Mouse (Mus musculus) liver, postnatal 0 days (tissue): ENCODE data around the gene Fggy.

Experiments used
- CTCF ChIP-seq: sonication (generic); IDR thresholded peaks from 2 replicates; pipeline ENCODE4 v1.5.1; 2016; ENCODE audit warnings: antibody characterized with exemption, low read depth
- EP300 ChIP-seq: IDR thresholded peaks from 2 replicates; pipeline ENCODE4 v1.6.1; 2016; ENCODE audit warnings: antibody characterized with exemption, low read depth, mild to moderate bottlenecking

DNA sequence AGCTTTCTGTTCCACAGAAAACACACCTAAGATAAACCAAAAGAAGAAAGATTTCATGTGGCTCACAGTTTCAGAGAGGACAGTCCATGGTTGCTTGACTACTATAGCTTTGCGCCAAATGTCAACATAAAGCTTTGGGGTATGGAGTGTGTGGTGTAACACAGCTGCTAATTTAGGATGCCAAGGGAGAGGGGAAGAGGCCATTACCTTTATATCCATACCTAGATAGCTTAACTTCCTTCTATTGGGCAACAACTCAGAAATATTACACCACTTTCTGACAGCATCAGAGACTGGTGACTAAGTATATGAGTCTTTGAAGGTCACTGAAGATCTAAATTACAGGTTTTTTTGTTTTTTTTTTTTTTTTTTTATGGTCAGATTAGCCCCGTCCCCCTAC, 169.1 kb downstream of the Fggy start:
- TF ChIP-seq CTCF (no peak), EP300 (no peak)
